Mouse (Mus musculus) liver, adult 2 months (tissue): ENCODE measurements around the gene 2900011O08Rik.

ENCODE experiments used
- CTCF ChIP-seq: fragments of 200-500 bp; IDR thresholded peaks from 2 replicates; pipeline ENCODE4 v1.5.1; 2011; ENCODE audit warnings: low read depth, low read length, control low read depth
- POLR2A ChIP-seq: fragments of 200-500 bp; IDR thresholded peaks from 2 replicates; pipeline ENCODE4 v1.6.1; 2011; ENCODE audit warnings: low read length, control low read depth; ENCODE audit not compliant: insufficient read depth; ENCODE audit errors: extremely low read depth

DNA sequence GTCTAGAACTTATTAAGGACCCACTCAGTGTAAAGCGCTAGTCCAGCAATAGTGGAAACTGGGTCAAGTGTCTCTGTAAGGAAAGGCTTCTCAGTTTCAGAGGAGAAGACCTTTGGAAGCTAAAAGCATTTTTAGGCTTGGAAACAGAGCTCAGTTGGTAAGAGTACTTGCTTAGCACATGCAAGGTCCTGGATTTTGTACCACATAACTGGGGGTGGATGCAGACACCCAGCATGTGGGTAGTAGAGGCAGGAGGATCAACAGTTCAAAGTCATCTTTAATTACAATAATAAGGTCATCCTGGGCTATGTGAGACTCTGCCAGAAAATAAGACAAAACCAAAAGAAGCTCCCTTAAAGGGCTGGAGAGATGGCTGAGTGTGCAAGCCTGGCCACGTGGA lies 21.7 kb downstream of the 2900011O08Rik start:
- TF ChIP-seq CTCF (no peak), POLR2A (no peak)
